Mouse (Mus musculus): ENCODE results near the gene Phc1.

The Phc1 gene

DNA sequence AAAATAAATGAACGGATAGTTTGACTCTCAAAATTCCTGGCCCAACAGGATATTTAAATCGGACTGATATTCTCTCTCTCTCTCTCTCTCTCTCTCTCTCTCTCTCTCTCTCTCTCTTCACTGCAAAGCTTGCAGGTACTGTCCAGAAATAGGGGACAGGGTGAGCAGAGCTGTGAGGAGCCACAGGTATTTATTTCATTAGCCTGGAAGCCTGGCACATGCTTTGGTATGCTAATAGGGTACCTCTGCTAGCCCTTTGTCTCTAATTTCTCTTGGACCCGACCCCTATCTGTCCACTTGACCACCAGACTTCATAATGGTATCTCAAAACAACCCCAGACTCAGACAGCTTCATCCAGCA lies 43.5 kb downstream of the Phc1 start:
- no peak for DNase-seq (ENCODE audit: low read depth, low spot score)

DNA sequence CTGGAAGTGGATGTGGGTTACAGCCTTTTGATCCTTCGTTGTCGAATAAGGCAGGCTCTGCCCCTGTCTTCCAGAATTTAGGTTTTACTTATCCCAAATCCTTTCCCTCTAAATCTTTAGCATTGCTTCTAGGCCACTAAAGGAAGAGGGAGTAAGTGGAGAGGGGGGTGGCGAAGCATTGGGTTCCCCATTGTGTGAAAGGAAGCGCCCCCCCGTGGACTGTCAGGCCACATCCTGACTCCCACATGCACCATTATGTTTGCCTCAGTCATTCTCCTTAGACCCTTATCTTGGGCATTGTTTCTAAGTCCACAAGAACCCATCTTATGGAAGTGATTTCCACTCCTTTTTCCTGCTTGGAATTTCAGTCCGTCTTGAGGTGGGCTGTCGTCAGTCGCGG lies 45.1 kb downstream of the Phc1 start:
- DNase-seq (ENCODE audit: low read depth, low spot score), result no peak

- no peak for DNase-seq (ENCODE audit: low read depth, low spot score)
Observed at GRCm38 (mm10) chr6:122294290-122294689, 46.1 kb downstream of the Phc1 start.

DNA sequence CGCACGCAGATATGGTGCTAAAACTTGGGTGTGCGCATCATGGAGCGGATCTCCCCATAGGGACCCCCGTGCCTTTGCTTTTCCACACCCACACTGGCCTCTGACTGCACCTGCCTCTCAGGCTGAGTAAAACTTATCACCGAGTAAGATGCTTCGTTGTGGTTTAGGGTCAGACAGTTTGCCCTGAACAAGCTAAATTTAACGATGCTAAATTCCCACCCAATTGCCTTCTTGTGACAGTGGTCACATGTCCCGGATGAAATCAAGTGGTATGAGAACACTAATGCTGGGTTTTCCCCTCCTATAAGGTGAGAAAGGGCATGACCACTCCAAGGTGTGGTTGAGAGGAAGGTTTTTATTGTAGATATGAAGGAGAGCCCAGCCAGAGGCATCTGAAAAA lies 46.6 kb downstream of the Phc1 start:
- DNase-seq (ENCODE audit: low read depth, low spot score), result no peak

DNA sequence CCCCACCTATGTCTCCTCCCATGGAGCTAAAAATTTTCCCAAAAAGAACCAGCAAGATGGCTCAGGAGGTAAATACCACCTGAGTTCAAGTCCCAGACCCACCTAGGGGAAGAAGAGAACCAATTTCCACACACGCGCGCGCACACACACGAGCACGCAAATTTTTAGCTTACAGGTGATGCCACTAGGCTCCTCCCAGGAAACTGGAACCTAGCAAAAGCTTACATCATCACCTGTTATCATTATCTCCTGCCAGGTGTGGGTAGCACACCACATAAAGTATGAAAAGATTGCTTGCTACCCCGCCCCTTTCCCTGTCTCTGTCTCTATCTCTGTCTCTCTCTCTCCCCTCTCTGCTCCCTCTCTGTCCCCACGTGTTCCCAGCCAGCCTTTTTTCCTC lies 47.2 kb downstream of the Phc1 start:
- no peak for DNase-seq (ENCODE audit: low read depth, low spot score)

- no peak for DNase-seq (ENCODE audit: low read depth, low spot score)
Observed at GRCm38 (mm10) chr6:122292184-122292583, 48.2 kb downstream of the Phc1 start.

DNA sequence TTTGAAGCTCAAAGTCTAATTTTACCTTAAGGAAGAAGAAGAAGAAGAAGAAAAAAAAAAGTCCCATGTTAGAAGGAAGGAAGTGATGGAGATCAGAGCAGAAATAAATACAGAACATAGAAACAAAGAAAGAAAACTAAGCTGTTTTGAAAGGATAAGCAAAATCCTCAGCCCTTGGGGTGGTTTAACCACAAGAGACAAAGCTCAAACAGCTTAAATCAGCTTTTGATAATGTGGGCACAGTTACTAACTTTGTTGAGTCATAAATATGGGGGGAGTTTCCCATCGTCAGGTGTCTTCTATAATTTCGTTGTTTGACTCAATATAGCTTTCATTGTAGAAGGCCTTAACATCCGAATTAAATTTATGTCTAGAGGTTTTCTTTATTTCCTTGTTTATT lies 48.6 kb downstream of the Phc1 start:
- no peak for DNase-seq (ENCODE audit: low read depth, low spot score)

- no peak for DNase-seq (ENCODE audit: low read depth, low spot score)
Observed at GRCm38 (mm10) chr6:122291264-122291663, 49.1 kb downstream of the Phc1 start.

GRCm38 (mm10) chr6:122290253-122290652 lies 50.1 kb downstream of the Phc1 start:
- DNase-seq (ENCODE audit: low read depth, low spot score), result no peak

DNA sequence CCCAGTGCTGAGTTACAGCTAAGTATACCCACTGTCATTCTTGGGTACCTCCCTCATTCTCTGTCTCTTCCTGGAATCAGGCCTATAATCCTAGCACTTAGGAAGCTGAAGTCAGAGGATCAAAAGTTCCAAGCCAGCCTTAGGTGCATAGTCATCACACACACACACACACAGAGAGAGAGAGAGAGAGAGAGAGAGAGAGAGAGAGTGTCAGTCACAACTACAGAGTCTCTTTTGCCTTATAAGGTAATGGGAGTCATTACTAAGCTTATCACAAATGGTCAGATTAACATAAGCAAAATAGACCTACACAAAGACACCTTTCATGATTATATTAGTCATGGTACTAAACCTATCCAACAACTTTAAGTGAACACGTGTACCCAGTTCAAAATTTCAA lies 51.0 kb downstream of the Phc1 start:
- DNase-seq (ENCODE audit: low read depth, low spot score), result no peak

DNA sequence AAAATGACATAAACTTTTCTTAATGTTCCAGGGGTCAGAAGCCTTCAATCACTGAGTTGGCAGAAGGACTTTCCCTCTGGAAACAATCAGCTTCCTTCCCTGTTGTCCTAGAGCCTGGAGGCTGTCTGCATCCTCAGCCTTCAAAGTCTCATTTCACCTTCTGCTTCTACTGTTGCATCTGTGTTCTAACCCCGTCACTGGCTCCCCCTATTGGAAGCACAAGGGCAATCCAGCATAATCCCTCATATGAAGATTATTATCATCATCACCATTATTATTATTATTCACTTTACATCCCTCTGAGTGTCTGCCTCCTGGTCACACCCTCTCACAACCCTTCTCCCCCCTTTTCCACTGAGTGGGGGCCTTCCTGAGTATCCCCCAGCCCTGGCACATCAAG lies 52.1 kb downstream of the Phc1 start:
- no peak for DNase-seq (ENCODE audit: low read depth, low spot score)

DNA sequence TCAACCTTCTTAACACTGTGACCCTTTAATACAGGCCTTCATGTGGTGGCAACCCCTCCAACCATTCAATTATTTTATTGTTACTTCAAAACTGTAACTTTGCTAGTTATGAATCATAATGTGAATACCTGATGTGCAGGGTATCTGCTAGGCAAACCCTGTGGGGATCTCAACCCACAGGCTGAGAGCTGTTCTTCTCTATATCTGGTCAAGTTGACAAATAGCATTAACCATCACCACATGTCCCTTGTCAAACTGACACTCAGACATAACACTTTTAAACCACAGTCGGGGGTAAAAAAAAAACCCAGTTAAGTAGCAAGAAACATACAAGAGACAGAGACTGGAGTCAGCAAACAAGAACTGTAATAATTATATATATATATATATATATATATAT lies 55.5 kb downstream of the Phc1 start:
- DNase-seq (ENCODE audit: low read depth, low spot score), result no peak

DNA sequence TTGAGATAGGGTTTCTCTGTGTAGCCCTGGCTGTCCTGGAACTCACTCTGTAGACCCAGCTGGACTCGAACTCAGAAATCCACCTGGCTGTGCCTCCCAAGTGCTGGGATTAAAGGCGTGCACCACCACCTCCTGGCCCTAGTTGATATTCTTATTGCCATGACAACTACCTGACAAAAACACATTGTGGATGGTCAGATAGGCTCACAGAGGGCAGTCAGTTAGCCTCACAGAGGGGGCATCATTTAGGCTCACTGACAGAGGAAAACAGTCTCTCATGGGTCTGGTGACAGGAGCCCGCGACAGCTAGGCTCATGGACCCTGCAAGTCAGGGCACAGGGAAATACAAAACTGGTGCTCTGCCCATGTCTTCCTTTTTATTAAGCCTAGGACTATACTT lies 56.1 kb downstream of the Phc1 start:
- no peak for DNase-seq (ENCODE audit: low read depth, low spot score)

DNA sequence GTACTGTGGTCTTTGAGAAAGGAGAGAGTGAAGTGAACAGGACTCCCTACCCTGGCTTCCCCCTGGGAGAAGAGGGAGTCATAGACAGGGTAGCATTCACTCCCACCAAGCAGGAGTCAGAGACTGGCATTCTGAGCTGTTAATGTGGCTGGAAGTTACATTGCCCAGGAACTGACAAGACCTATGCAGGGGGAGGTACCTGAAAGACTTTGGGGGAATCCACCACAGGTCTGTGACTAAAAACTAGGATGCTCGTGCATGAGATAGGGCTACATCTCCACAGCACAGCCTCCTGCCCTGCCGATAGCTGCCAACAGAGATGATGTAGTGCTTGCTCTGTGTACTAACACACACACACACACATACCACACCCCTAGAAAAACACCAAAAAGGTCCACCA lies 56.9 kb downstream of the Phc1 start:
- DNase-seq (ENCODE audit: low read depth, low spot score), result no peak

GRCm38 (mm10) chr6:122282782-122283181 lies 57.6 kb downstream of the Phc1 start, which contains the start of gene Klrg1:
Gene Klrg1 (minus strand): TSS chr6:122282882.
- no peak for DNase-seq (ENCODE audit: low read depth, low spot score)

- no peak for DNase-seq (ENCODE audit: low read depth, low spot score)
Observed at GRCm38 (mm10) chr6:122276565-122276964, 63.8 kb downstream of the Phc1 start.

DNA sequence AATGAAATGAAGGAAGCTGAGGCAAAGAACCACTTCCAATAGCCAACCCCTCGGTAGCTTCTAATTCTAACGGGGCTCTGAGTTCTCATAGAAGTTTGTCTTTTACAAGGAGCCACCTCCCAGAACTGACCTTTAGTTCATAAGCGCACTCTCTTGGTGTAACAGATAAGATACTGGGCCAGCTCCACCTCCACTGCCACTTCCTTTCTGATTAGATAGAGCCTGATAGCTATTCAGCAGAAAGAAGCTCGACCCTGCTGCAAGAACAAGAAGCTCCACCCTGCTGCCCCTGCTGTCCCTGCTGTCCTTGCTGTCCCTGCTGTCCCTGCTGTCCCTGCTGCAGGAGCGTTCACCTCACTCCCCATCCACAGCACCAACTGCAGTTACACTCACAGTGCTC lies 65.8 kb downstream of the Phc1 start:
- no peak for DNase-seq (ENCODE audit: low read depth, low spot score)

GRCm38 (mm10) chr6:122270152-122270551 lies 70.2 kb downstream of the Phc1 start:
- DNase-seq (ENCODE audit: low read depth, low spot score), result no peak

- DNase-seq (ENCODE audit: low read depth, low spot score), result no peak
Observed at GRCm38 (mm10) chr6:122269170-122269569, 71.2 kb downstream of the Phc1 start.

- DNase-seq (ENCODE audit: low read depth, low spot score), result no peak
Observed at GRCm38 (mm10) chr6:122268561-122268960, 71.8 kb downstream of the Phc1 start.

All from retina, adult 2 months (tissue).